Mouse (Mus musculus) cerebellum, postnatal 4 days (tissue): Measurements from ENCODE around the gene Dnajc30.
A peak's percentile ranks its signal among the peaks of the same experiment; 100 is the strongest.
"Not testable (repeated sequence)": the region's sequence is repeated elsewhere in the genome, so short reads cannot be mapped to it uniquely, and the experiment has no call there.

ENCODE experiments used
- DNase-seq, 2 experiments: peaks; one replicate each; pipeline ENCODE4 v3.0.0; 2022; ENCODE audit warnings: low spot score in 2 of 2, mixed read lengths in 1 of 2

Dnajc30 gene

DNA sequence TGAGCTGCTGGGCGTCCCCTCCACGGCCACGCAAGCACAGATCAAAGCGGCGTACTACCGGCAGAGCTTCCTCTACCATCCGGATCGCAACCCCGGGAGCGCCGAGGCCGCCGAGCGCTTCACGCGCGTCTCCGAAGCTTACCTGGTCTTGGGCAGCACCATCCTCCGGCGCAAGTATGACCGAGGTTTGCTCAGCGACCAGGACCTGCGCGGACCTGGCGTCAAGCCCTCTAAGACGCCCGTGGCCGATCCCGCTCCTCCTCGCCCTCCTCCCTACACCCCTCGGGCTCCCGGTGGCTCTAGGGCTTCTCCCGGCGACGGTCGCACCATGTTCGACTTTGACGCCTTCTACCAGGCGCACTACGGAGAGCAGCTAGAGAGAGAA is 372 bp downstream of the Dnajc30 start:
- DNase-seq, result no peak

DNA sequence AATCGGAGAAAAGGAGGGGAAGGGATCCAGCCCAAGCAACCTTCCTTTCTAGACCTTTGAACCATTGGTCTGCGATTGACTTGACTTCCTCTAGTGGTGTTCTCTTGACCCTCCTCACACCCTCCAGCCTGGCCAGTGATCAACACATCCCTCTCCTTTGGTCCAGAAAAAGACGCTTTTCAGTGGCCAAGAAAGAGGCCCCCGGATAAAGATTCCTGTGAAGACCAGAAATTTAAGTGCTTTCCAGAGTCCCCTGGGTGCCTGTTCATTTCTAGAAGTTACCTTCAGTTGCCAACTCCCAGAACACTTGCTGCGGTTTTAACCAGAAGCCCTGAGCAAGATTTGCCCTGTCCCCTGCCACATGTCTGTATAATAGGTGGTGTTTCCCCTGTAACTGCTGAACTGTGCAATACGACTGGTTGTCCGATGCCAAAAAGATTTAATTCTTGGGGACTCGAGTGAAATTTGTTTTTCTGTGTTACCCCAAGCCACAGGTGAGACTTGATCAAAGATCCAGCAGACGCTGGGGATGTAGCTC is 976 bp downstream of the Dnajc30 start, which contains the start of gene Bud23:
Gene Bud23 (minus strand): TSS at position 51 of the 538 bp plus-strand sequence.
- DNase-seq, result not testable (repeated sequence)

DNA sequence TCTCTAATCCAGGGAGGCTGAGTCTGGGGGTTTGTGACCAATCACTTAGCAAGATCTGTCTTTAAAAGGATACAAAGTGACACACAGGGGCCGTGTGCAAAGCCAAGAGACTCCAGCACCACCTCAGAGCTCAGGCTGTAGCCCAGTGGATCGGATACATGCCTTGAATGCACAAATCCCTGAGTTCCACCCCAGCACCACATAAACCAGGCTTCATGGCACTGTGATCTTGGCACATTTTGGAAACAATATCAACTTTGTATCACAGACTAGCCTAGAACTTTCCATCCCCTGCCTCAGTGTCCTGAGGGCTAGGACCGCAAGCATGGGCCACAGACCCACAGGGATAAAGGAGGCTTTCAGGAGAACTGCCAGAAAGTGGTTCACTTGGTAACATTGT is 2.0 kb downstream of the Dnajc30 start:
- DNase-seq, result no peak

DNA sequence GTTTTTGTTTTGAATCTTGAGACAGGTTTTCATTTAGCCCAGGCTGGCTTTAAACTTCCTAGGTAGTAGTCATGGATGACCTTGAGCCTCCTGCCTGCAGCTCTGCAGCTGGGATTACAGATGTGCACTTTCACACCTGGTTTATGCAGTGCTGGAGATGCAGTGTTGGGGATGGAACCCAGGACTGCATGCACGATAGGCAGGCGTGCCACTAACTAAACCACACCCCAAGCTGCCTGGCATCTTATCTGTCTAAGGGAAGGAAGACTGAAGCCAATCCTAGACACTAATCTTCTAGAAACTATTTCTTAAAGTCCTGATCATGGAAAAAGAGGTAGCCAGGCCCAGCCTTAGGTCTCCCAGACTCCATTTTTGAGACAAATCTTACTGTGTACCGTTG is 6.4 kb downstream of the Dnajc30 start:
- DNase-seq, result no peak

DNA sequence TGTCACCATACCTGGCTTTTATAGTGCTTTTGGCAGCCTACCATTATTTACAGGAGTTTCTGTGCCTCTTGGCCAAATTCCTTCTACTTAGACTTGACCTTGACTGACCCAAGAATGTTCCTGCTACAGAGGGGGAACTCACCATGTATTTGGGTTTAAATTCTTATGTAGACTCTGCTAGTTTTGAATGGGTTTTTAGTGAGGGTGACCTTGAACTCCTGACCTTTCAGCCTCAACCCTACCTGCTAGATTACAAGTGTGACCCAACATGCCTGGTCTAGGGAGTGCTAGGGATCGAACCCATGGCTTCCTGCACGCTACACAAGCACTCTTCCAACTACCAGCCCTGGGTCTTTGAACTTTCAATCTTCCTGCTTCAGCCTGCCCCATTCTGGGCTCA is 8.1 kb downstream of the Dnajc30 start:
- no peak for DNase-seq

DNA sequence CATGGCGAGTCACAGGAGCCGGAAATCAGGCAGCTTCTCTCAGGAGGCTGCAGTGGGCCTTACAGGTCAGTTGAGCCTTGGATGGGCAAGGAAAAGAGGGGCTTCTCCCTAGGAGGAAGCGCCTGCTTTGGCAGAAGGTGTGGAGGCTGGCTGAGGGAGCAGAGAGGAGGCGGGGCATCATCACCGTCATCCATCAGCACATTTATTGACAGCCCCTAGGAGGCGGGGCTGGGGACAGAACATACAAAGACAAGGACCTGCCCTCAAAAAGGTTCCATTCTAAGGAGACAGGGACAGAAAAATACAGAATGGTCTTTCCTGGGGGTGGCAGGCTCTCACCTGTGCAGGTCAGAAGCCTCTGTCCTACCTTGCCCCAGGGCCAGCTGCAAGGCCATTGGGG is 8.7 kb downstream of the Dnajc30 start:
- DNase-seq, result no peak

- no peak for DNase-seq
Observed at GRCm38 (mm10) chr5:135073349-135074150, 9.5 kb downstream of the Dnajc30 start.

DNA sequence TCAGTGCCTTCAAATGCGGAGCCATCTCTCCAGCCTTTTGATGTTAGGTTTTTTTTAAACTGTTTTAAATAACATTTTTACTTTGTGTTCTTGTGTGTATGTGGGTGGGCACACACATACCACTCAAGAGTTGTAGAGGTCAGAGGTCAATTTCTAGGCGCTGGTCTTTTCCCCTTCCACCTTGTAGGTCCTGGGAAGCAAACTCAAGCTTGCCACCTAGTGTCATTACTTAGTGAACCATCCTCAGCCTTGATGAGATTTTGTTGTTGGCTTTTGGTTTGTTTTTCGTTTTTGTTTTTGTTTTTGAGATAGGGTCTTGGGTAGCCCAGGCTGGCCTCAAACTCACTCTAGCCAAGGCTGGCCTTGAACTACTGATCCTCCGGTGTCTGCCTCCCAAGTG is 11.7 kb downstream of the Dnajc30 start:
- DNase-seq, result no peak

- no peak for DNase-seq
Observed at GRCm38 (mm10) chr5:135076368-135076767, 12.4 kb downstream of the Dnajc30 start.

- peak in 1 of 2 experiments; percentile 47 for DNase-seq
Observed at GRCm38 (mm10) chr5:135076931-135077505, 13.0 kb downstream of the Dnajc30 start.

DNA sequence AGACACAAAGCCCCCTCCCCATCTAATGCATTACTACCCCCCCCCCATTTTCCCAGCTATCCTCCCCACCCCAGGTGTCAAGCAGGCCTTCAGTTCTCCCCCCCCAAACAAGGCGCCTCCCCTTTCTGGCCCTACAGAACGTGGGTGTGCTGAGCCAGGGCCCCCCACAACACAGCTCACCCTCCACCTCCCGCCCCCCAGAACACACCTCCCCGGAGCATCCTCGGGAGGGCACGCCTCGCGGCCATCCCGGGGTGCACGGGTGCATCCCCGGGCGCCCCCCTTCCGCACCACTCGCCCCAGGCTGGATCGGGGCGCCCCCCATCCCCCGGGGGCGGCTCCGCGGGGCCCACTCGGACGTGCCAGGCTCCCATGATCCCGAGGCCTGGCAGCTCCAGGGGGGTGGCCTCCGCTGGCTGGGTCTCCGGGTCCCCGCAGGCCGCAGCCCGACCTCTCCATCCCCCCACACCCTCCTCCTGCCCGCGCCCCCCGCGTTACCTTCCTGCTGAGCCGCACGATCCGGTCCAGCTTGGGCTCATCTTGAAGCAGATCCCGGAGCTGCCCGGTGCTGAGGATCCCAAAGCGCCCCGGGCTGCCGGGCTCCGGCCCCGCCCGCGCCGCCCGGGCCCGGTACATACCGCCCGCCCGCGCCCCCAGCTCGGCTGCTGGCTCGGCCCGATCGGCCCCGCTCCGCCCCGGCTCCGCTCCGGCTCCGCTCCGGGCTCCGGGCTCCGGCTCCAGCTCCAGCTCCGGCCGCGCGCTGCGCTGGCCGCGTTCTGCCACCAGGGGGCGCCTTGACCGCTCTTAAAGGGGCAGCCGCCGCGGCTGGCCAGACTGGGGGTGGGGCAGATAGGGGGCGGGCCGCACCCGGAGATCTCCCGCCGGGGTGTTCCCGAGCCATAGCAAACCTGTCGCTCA is 13.8 kb downstream of the Dnajc30 start, which contains the start of gene Vps37d:
Gene Vps37d (minus strand): TSS at position 703 of the 918 bp plus-strand sequence.
- DNase-seq, result peak; percentile 96 to 100

DNA sequence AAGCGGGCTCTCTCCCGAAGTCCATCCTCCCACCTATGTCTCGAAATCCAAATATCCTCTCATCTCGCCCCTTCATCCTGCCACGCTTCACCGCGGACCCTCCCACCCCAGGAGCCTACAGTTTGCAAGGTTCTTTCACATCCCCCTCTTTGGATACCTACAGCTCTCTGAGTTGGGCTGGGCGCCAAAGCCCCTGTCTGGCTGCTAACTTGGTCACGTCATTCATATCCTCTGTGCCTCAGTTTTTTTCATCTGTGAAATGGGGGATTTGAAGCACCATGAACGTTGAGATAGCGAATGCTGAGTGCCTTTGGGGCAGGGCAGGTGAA is 14.4 kb downstream of the Dnajc30 start:
- DNase-seq, result no peak

GRCm38 (mm10) chr5:135079578-135079977 is 15.6 kb downstream of the Dnajc30 start:
- DNase-seq, result no peak

DNA sequence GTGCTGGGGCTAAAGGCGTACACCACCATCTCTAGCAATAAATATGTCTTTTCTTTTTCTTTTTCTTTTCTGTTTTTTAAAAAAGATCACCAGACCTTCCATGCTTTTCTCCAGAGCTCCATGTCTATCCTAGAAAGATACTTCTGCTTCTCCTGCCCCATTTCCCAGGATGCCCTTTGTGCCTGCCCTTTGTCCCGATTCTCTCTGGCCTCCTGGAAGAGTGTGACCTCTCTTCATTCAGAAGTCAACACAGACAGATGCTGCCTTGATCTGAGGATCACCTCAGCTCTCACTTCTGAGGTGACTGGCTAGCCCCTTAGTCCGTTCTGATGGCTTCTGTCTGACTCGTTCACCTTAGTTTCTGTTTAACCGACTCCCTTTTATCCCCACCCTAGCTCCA is 16.5 kb downstream of the Dnajc30 start:
- DNase-seq, result no peak

GRCm38 (mm10) chr5:135086871-135087270 is 22.9 kb downstream of the Dnajc30 start:
- DNase-seq, result no peak

- DNase-seq, result no peak
Observed at GRCm38 (mm10) chr5:135089653-135090052, 25.7 kb downstream of the Dnajc30 start, which contains the start of gene Mlxipl. Gene Mlxipl, plus strand, starts transcription at chr5:135089890.

GRCm38 (mm10) chr5:135100981-135101380 is 37.0 kb downstream of the Dnajc30 start:
- DNase-seq, result no peak

GRCm38 (mm10) chr5:135103999-135104660 is 40.1 kb downstream of the Dnajc30 start:
- DNase-seq, result no peak

GRCm38 (mm10) chr5:135106758-135107256 is 42.8 kb downstream of the Dnajc30 start:
- peak in 1 of 2 experiments; percentile 68 for DNase-seq

DNA sequence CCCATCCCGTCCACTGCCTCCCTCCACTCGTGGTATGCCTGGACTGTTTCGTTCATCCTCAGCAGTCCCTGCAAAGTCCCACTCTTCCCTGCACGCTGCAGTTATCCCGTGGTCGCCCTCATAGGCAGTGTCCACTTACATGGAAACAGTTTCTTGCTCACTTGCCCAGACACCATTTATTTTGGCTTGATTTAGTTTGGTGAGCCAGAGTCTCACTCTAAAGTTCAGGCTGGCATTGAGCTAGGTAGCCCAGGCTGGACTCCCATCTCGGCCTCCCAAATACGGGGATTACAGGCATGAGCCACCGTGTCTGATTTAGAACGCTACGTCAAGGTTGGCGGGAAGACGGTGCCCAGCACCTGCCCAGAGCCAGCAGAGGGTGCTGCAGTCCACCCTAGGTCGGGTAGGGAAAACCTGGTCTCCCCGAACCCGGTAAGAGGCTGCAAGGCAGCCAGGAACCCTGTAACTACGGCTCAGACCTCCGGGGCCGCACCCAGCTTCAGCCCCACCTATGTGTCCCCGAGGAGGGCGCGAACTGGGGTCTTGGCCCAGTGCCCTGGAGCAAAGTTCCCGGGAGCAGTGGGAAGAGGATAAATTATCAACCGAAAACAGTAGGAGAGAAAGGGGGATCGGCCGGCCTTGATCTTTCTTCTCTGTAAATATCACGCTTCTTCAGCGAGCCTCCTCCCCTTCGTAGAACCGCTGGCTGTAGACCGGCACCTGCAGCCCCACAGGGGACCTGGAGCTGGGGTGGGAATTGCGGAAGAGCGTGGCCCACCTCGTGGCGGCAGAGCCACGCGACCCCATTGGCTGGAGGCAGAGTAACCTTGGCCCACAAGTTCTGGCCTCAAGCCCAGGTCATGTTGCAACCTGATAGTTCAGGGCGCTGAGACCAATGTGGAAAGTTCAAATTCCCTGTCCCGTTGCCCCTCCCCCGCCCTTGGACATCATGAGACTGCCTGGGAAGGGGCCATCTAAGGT is 43.8 kb downstream of the Dnajc30 start:
- peak in 1 of 2 experiments; percentile 38 for DNase-seq
